Mouse (Mus musculus): ENCODE data around the gene Bola1. TPM values are rescaled to one million over a fixed set of nuclear protein-coding genes. Genes with fewer than 3 reads are reported as not detected.
A peak's percentile ranks its signal among the peaks of the same experiment; 100 is the strongest.

Gene Bola1
- polyA plus RNA-seq, 1 experiment from 2014 or later = 55.7 TPM

DNA sequence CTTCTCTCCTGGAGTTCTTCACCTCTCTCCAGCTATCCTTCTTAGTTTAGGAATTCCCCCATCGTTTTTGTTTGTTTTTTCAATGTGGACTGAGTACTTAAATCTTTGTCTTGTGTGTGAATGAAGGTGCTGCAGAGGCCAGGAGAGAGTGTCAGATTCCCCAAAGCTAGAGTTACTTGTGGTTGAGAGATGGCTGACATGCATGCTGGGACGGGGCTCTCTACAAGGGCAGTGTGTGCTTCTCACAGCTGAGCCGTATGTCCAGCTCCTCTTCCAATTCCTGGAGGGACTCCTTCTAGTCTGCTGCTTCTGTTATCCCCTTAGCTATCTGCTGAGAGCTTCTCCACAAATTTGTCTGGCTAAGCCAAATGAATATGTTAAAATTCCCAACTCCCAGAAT is 16.3 kb upstream of the Bola1 start:
- Histone ChIP-seq H3K36me3 (ENCODE audit: control insufficient read depth, insufficient read depth, low read length) (no peaks in the 10 kb centered on the region), H3K4me3 (ENCODE audit: low read depth, low read length) (no peak overlapping the region), H3K4me1 (ENCODE audit: control insufficient read depth, insufficient read depth, low read length) (peaks cover 15% of the 10 kb centered on the region), H3K27ac (replicated peaks; ENCODE audit: low read depth, low read length) (no peak overlapping the region), H3K9ac (ENCODE audit: low read depth, low read length) (no peak overlapping the region), H3K9me3 (ENCODE audit: control insufficient read depth, low read length) (no peaks in the 10 kb centered on the region), H3K4me2 (ENCODE audit: low read depth, low read length) (no peak overlapping the region), H3K27me3 (replicated peaks; ENCODE audit: control insufficient read depth, insufficient read depth, low read length) (no peaks in the 10 kb centered on the region)
- DNase-seq (ENCODE audit: low spot score) (no peak), ATAC-seq (ENCODE audit: low read depth) (no peak)
- WGBS = 48% methylated on average over 3 of the region's 3 CpGs

DNA sequence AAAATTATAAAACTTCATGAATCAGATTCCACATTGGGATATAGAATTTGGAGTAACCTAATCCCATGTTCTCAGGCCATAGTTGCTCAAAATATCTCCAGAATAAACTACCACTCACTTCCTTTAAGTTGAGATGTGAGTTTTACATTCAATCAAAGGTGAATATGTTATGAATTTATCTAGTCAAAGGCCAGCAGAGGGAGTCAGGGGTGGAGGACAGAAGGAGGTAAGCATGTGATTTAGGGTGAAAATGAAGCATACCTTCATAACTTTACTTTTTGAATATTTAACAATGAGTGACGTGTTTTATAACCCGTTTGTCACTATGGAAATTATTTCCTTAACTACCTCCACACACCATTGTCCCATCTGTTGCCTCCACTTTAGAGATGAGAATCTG is 15.4 kb upstream of the Bola1 start:
- H3K4me2 ChIP-seq (ENCODE audit: low read depth, low read length) = no peak overlapping the region
- no peaks in the 10 kb centered on the region for H3K36me3 ChIP-seq (ENCODE audit: control insufficient read depth, insufficient read depth, low read length)
- H3K27me3 ChIP-seq (replicated peaks; ENCODE audit: control insufficient read depth, insufficient read depth, low read length) = no peaks in the 10 kb centered on the region
- ATAC-seq (ENCODE audit: low read depth) = no peak
- no peak overlapping the region for H3K4me3 ChIP-seq (ENCODE audit: low read depth, low read length)
- H3K9me3 ChIP-seq (ENCODE audit: control insufficient read depth, low read length) = no peaks in the 10 kb centered on the region
- no peak for DNase-seq (ENCODE audit: low spot score)
- 96% methylated on average over 2 of the region's 2 CpGs for WGBS
- peaks cover 12% of the 10 kb centered on the region for H3K4me1 ChIP-seq (ENCODE audit: control insufficient read depth, insufficient read depth, low read length)
- no peak overlapping the region for H3K27ac ChIP-seq (replicated peaks; ENCODE audit: low read depth, low read length)
- no peak overlapping the region for H3K9ac ChIP-seq (ENCODE audit: low read depth, low read length)

DNA sequence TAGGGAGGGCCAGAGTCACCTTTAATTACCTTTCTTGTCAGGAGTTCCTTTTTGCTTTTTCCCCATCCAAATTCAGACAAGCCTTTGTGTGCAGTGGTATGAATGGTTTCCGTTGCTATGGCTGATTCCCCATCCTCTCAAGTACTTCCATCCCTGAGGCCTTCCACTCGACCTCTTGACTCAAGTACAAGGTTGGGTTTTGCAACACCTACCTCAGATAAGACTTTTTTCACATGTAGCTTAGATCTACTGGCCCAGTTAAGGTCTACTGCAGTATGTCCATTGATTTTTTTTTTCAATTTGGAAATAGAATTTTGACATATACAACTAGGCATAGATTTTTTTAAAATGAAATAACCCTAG is 12.2 kb upstream of the Bola1 start:
- no peaks in the 10 kb centered on the region for H3K36me3 ChIP-seq (ENCODE audit: control insufficient read depth, insufficient read depth, low read length)
- no peaks in the 10 kb centered on the region for H3K27me3 ChIP-seq (replicated peaks; ENCODE audit: control insufficient read depth, insufficient read depth, low read length)
- H3K27ac ChIP-seq (replicated peaks; ENCODE audit: low read depth, low read length) = no peak overlapping the region
- no peak overlapping the region for H3K4me3 ChIP-seq (ENCODE audit: low read depth, low read length)
- no peaks in the 10 kb centered on the region for H3K4me1 ChIP-seq (ENCODE audit: control insufficient read depth, insufficient read depth, low read length)
- 62% methylated on average over 2 of the region's 2 CpGs for WGBS
- no peak for ATAC-seq (ENCODE audit: low read depth)
- no peak for DNase-seq (ENCODE audit: low spot score)
- no peak overlapping the region for H3K4me2 ChIP-seq (ENCODE audit: low read depth, low read length)
- no peak overlapping the region for H3K9ac ChIP-seq (ENCODE audit: low read depth, low read length)
- H3K9me3 ChIP-seq (ENCODE audit: control insufficient read depth, low read length) = no peaks in the 10 kb centered on the region

DNA sequence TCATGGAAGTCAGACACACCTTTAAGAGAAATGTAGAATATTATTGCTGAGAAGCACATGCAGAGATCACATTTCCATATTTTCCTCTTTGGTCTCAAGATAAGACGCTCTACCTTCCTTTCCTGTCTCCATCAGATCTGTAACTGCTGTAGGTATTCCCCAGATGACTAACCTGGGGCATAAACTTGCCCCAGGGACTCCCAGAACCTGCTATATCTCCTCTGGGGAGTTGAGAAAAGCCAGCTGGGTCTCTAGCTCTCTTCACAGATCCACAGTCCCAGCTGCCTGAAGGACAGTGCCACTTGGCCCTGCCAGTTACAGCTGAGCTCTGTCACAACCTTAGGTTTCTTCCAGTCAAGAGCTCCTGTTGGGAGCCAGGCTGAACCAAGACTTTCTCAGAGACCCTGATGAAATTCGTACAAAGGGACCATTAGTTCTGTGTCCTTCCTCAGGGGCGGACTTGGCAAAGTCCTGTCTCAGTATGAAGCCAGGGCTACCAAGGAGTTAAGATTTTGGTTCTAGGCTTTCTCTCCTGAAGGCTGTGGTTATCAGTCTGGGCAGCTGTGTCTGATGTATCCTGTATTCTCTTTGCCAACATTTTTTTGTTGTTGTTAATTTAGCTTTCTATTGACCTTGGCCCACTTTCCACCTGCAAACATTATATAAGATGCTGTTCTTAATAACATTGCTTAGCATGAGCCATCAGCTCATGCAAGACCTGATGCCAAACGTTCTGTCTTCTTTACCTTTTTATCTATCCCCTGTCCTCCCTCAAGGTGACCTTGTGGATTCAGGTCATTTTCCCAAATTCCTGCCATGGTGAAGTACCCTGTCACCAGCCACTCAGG is 11.6 kb upstream of the Bola1 start:
- no peaks in the 10 kb centered on the region for H3K36me3 ChIP-seq (ENCODE audit: control insufficient read depth, insufficient read depth, low read length)
- H3K27ac ChIP-seq (replicated peaks; ENCODE audit: low read depth, low read length) = no peak overlapping the region
- H3K9me3 ChIP-seq (ENCODE audit: control insufficient read depth, low read length) = no peaks in the 10 kb centered on the region
- H3K27me3 ChIP-seq (replicated peaks; ENCODE audit: control insufficient read depth, insufficient read depth, low read length) = no peaks in the 10 kb centered on the region
- no peak overlapping the region for H3K9ac ChIP-seq (ENCODE audit: low read depth, low read length)
- no peaks in the 10 kb centered on the region for H3K4me1 ChIP-seq (ENCODE audit: control insufficient read depth, insufficient read depth, low read length)
- ATAC-seq (ENCODE audit: low read depth) = no peak
- no peak overlapping the region for H3K4me3 ChIP-seq (ENCODE audit: low read depth, low read length)
- no peak overlapping the region for H3K4me2 ChIP-seq (ENCODE audit: low read depth, low read length)
- WGBS = 71% methylated on average over 4 of the region's 4 CpGs
- no peak for DNase-seq (ENCODE audit: low spot score)

DNA sequence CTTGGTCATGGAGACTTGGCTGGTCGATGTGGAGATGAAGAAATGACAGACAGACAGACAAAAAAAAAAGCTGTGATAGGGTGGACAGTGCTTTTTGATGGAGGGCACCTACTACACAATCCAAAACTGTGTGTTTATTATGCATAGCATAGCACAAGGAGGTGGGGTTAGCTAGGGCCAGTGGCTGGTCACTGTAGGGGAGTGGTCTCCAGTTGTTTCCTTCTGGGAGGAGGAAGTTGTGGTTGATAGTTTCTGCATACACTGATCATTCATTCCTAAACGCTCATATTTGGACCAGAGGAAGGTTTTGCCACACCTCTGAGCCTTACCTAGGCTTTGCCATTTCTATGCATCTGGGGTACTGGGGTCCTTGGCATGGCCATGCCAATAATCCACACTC is 10.9 kb upstream of the Bola1 start:
- 82% methylated on average over 2 of the region's 2 CpGs for WGBS
- no peaks in the 10 kb centered on the region for H3K27me3 ChIP-seq (replicated peaks; ENCODE audit: control insufficient read depth, insufficient read depth, low read length)
- H3K4me3 ChIP-seq (ENCODE audit: low read depth, low read length) = no peak overlapping the region
- H3K4me1 ChIP-seq (ENCODE audit: control insufficient read depth, insufficient read depth, low read length) = no peaks in the 10 kb centered on the region
- H3K9me3 ChIP-seq (ENCODE audit: control insufficient read depth, low read length) = no peaks in the 10 kb centered on the region
- no peak overlapping the region for H3K4me2 ChIP-seq (ENCODE audit: low read depth, low read length)
- DNase-seq (ENCODE audit: low spot score) (no peak), ATAC-seq (ENCODE audit: low read depth) (no peak)
- no peaks in the 10 kb centered on the region for H3K36me3 ChIP-seq (ENCODE audit: control insufficient read depth, insufficient read depth, low read length)
- no peak overlapping the region for H3K27ac ChIP-seq (replicated peaks; ENCODE audit: low read depth, low read length)
- no peak overlapping the region for H3K9ac ChIP-seq (ENCODE audit: low read depth, low read length)

DNA sequence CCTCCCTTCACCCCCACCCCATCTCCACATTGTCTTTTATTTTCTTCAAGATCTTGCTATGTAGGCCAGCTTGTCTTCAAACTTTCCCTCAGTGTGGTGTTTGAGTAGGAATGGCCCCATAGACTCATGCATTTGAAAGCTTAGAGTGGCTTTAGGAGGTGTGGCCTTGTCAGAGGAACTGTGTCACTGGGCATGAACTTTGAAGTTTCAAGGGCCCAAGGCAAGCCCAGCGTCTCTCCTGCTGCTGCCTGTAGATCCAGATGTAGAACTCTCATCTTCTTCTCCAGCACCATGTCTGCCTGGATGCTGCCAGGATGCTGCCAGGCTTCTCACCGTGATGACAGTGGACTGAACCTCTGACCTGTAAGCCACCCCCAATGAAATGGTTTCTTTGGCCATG is 9.3 kb upstream of the Bola1 start:
- no peak overlapping the region for H3K4me3 ChIP-seq (ENCODE audit: low read depth, low read length)

DNA sequence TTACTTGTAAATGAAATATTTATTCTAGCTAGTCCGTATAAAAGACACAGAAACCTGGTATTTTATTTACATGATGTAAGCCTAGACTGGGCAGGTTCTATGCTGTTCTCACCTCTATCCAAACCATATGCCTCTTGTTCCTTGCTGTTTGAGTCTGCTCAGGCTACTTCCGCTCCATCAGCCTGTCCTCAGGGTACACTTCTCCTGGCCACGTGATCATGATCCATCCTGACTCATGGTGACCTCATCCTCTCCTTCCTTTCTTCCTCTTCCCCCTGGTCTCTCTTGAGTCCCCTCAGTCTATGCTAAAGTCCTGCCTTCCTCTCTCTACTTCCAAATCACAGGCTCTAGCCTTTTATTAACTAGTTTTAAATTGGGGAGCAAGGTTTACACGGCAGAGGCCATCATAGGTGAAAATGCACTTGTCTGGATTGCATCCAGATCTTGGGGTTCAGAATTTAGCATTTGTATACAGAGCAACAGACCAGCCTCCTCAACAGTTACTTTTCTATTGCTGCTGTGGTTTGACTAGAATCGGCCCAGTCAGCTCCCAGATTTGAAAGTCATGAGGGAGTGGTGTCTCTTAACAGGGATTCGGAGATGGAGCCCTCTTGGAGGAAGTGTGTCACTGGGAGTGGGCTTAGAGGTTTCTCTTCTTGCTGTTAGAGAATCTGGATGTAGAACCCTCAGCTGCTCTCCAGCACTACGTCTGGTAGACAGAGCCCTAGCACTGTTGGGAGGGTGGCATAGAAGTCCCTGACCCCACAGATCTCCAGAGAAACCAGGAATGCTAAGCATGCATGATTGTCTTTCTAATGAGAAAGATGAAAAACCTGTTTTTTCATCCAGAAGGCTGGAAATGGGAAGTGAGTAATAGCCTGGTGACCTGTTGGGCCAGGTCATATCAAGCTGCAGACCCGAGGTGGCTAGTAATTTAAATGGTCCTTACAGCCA is 7.5 kb upstream of the Bola1 start:
- WGBS = 53% methylated on average over 8 of the region's 8 CpGs
- DNase-seq (ENCODE audit: low spot score) = no peak
- peaks cover 14% of the 10 kb centered on the region for H3K4me1 ChIP-seq (ENCODE audit: control insufficient read depth, insufficient read depth, low read length)

More for the DNA sequence above, 9.3 kb upstream of the Bola1 start:
- H3K4me1 ChIP-seq (ENCODE audit: control insufficient read depth, insufficient read depth, low read length) = no peaks in the 10 kb centered on the region
- no peak overlapping the region for H3K9ac ChIP-seq (ENCODE audit: low read depth, low read length)
- no peak for DNase-seq (ENCODE audit: low spot score)
- H3K27ac ChIP-seq (replicated peaks; ENCODE audit: low read depth, low read length) = no peak overlapping the region
- no peak overlapping the region for H3K4me2 ChIP-seq (ENCODE audit: low read depth, low read length)
- 64% methylated on average over 2 of the region's 2 CpGs for WGBS
- no peaks in the 10 kb centered on the region for H3K9me3 ChIP-seq (ENCODE audit: control insufficient read depth, low read length)
- ATAC-seq (ENCODE audit: low read depth) = no peak
- no peaks in the 10 kb centered on the region for H3K27me3 ChIP-seq (replicated peaks; ENCODE audit: control insufficient read depth, insufficient read depth, low read length)
- H3K36me3 ChIP-seq (ENCODE audit: control insufficient read depth, insufficient read depth, low read length) = no peaks in the 10 kb centered on the region

DNA sequence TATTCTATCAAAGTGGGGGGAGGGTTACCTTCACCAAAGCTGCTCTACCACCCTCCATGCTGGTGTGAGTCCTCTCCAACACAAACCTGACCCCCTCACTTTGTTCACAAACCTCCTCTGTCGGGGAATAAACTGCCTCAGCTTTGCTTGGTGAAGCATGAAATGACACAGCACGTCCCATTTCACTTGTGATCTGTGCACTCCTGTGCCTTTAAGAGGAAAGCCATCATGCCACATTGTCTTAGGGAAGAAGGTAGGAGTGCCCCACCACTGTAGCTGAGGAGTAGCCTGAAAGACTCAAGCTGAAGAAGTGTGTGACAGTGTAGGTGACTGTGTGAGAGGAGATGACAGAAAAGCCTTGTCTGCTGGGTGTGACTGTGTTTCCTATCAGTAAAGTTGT is 5.9 kb upstream of the Bola1 start:
- DNase-seq (ENCODE audit: low spot score) = no peak

More for the DNA sequence above, 7.5 kb upstream of the Bola1 start:
- Histone ChIP-seq H3K4me3 (ENCODE audit: low read depth, low read length) (no peak overlapping the region), H3K27ac (replicated peaks; ENCODE audit: low read depth, low read length) (no peak overlapping the region), H3K9me3 (ENCODE audit: control insufficient read depth, low read length) (no peaks in the 10 kb centered on the region), H3K36me3 (ENCODE audit: control insufficient read depth, insufficient read depth, low read length) (no peaks in the 10 kb centered on the region), H3K9ac (ENCODE audit: low read depth, low read length) (no peak overlapping the region), H3K4me2 (ENCODE audit: low read depth, low read length) (no peak overlapping the region), H3K27me3 (replicated peaks; ENCODE audit: control insufficient read depth, insufficient read depth, low read length) (no peaks in the 10 kb centered on the region)
- peak; percentile 34; the same call in 1 of the 2 replicates for ATAC-seq (ENCODE audit: low read depth)

More for the DNA sequence above, 5.9 kb upstream of the Bola1 start:
- Histone ChIP-seq H3K4me2 (ENCODE audit: low read depth, low read length) (no peak overlapping the region), H3K9me3 (ENCODE audit: control insufficient read depth, low read length) (no peaks in the 10 kb centered on the region), H3K27me3 (replicated peaks; ENCODE audit: control insufficient read depth, insufficient read depth, low read length) (no peaks in the 10 kb centered on the region), H3K9ac (ENCODE audit: low read depth, low read length) (no peak overlapping the region), H3K4me1 (ENCODE audit: control insufficient read depth, insufficient read depth, low read length) (peaks cover 19% of the 10 kb centered on the region), H3K4me3 (ENCODE audit: low read depth, low read length) (no peak overlapping the region), H3K27ac (replicated peaks; ENCODE audit: low read depth, low read length) (no peak overlapping the region), H3K36me3 (ENCODE audit: control insufficient read depth, insufficient read depth, low read length) (no peaks in the 10 kb centered on the region)
- ATAC-seq (ENCODE audit: low read depth) = no peak
- WGBS = 28% methylated on average over 2 of the region's 2 CpGs
